Mouse (Mus musculus) splenic B cell, adult 2 months (primary cell): Measurements from ENCODE around the gene Gm38393.

Experiments used
- DNase-seq: peaks from one replicate; pipeline ENCODE4 v3.0.0-alpha.2; 2011; ENCODE audit warnings: low read depth, low spot score
- H3K27me3 ChIP-seq: 2 replicates; pipeline ENCODE4 v1.6.1; 2012; ENCODE audit warnings: mild to moderate bottlenecking, low read length, moderate library complexity, mixed read lengths; ENCODE audit not compliant: control insufficient read depth, poor library complexity, insufficient read depth, severe bottlenecking
- H3K36me3 ChIP-seq: 2 replicates; pipeline ENCODE4 v1.6.1; 2012; ENCODE audit warnings: mild to moderate bottlenecking, low read length, moderate library complexity, mixed read lengths; ENCODE audit not compliant: control insufficient read depth, poor library complexity, insufficient read depth, severe bottlenecking

Gene Gm38393

DNA sequence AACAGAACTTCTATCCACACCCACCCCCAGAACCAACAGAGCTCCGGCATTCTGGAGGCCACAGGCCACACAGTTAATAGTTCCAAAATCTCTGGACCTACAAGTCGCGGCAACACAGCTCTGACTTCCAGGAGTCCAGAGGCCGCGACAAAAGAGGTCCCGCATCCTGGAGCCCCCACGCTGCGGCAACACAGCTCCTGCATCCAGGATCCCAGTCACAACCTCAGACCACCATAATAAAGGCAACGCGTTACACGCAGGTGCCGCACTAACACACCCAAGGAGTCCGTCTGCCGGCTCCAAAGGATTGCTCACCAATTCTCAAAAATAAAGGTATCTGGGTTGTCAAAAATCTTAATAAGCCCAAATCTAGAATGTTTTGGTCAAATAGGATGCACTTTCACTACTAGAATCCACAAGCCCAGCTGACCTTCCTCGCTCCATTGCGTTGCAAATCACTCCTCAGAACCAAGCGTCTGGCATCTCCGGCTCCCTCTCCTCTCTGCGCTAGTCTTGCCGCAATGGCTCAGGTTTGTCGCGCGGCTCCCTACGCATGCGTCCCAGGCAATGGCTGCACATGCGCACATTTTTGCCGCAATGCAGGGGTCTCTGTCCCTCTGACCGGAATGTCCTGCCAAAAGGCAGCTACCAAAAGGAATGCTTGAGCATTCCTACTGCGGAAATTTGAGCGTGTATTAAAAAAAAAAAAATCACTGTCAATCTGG lies at the start of gene Gm38393, which contains the start of gene Snurf:
Gene Gm38393 (minus strand): TSS at position 459 of the 725 bp plus-strand sequence.
Gene Snurf (minus strand): TSS at position 444 of the 725 bp plus-strand sequence.
- no peak for DNase-seq
- no peaks in the 10 kb centered on the region for H3K36me3 ChIP-seq
- H3K27me3 ChIP-seq = no peaks in the 10 kb centered on the region

DNA sequence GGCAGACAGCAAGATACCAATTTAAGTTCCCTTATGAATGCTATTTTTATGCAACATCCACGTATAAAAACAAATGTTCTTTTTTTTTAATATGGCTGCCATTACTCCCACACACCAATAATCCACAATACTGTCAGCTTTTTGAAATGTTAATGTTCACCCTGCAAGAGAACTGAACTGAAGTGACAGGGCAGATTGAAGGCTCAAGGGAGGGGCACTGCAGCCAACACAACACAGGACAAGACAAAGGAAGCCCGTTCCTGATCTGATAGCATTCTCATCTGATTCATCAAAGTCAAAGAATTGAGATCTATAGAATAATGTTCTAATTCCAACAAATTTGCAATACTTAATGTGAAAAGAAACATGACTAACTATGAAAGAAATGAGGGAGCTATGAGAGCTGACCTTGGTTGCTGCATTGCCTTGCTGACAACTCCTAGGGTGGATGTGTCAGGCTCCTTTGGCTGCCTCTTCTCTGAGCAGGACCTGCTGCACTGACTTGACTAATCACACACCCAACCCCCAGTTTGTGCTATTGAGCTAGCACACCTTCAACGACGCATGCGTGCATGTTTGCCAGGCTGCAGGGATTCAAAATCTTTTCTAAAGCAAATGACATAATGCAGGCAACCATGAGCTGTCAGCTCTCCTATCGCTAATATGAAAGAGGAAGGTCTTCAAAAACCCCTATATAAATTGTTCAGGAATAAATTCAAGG lies 42.8 kb upstream of the Gm38393 start:
- no peak for DNase-seq
- Histone ChIP-seq H3K36me3 (no peaks in the 10 kb centered on the region), H3K27me3 (no peaks in the 10 kb centered on the region)

DNA sequence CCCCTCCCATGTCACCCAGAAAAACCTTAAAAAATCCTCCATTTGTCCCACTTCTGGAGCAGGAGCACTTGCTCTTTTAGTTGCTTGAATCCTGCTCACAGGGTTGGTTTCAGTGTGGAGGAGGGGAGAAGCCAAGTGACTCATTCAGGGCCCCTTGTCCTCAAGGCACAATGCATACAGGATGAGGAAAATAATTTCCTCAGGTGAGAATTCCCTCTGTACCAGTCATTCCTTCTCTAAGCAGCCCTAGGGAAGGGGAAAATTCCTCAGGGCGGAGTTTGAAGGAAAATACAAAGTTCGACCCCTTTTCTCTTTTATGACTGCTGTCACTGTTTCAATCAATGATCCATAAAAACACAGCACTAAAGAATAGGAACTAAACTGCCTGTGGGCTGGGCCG lies 8.3 kb upstream of the Gm38393 start:
- no peaks in the 10 kb centered on the region for H3K36me3 ChIP-seq
- DNase-seq = no peak
- H3K27me3 ChIP-seq = no peaks in the 10 kb centered on the region

DNA sequence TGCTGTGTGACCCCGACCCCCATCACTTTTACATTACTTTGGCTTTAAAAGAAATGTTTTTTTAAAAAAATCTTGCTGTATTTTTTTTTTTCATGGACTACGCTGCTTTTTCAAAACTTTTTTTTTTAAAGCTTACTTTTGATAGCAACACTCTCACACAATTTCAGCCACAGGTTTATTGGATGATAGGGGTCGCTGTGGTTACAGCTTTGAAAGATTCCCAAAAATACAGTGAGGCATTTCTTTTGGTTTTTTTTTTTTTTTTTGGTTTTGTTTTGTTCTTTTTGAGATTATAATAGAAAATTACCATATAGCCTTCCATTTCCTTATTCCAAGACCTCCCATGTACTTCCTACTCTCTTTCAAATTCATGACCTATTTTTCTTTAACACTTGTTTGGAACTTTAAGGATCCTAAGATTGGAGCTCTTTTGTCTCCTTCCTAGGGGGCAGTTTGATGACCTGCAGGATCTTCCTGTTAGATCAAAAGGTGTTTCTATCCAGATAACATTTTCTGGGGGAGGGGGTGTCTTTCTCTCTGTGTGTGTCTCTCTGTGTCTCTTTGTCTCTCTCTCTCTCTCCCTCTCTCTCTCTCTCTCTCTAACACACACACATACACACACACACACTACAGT lies 3.0 kb upstream of the Gm38393 start:
- DNase-seq = no peak
- Histone ChIP-seq H3K27me3 (no peaks in the 10 kb centered on the region), H3K36me3 (no peaks in the 10 kb centered on the region)

DNA sequence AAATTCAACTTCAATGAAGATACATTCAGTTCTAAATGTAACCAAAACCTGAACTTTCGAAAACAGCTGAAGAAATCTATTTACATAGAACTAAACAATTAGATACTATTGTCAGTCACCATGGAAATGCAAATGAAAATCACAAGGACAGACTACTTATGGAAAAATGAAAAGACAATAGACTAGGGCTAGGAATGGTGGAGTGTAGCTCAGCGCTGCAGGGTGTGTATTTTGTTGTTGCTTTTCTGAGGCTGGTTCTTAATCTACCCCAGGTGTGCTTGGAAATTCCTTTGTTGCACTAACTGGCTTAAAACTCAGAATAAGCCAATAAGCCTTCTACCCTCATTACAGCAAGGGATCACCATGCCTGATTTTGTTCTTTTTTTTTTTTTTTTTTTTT lies 1.4 kb upstream of the Gm38393 start:
- no peak for DNase-seq
- no peaks in the 10 kb centered on the region for H3K36me3 ChIP-seq
- no peaks in the 10 kb centered on the region for H3K27me3 ChIP-seq

DNA sequence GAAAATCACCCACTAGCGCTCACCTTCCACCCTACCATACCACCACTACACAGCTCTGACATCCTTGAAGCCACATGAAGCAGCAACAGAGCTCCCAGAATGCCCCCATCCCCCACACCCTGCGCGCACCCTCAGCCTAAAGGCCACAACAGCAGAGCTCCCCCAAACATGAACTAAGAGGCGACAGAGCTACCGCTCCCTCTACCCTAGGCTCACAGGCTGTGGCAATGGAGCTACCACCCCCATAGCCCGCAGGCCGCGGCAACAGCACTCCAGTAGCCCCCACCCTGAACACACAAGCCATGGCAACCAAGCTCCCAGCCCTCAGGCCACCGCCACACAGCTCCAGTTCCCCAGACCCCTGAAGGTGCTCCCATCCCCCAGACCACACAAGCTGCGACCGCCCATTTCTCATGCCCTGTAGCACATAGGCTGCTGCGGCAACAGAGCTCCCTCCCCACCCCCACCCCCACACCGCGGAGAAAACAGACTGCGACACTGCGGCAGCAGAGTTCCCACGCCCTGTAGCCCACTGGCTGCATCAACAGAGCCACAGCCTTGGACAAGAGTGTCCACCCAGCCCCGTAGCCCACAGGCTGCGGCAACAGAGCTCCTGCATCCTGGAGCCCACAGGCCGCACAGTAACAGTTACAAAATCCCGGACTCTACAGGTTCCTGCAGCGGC lies 801 bp downstream of the Gm38393 start:
- DNase-seq = no peak
- no peaks in the 10 kb centered on the region for H3K27me3 ChIP-seq
- H3K36me3 ChIP-seq = no peaks in the 10 kb centered on the region

DNA sequence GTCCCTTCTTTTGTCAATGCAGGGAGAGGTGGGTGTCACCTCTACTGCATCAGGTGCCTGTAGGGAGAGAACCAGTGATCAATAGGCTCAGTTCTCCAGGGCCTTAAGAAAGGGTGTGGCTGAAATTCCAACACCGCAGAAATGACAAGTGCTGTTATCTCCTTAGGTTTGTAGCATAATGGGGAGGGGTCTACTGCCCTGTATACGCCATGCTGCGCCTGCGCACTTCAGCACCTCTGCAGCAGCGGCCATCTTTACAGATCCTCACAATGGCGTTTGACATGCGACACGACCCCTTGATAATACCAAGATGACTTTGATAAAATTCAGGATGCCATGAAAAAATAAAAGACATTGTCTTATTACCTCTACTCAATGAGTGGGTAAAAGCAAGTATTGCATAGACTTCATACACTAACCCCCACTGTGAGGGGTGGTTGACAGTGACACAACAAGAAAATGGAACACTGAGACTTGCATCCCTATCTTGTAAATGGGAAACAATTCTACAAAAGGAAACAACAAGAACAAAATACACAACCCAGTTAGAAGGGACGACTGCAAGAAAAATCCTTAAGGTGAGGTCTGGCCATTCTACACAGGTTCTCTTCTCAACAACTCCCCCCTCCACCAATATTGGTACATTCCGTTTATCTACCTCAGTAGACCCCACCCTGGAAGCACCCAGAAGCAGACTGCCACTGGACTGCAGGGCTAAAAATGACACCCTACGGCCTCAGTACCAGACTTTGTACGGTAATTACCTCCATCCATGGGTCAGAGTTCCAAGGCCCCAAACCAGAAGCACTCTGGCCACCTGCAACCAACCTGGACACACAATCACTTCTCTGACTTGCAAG lies 1.6 kb downstream of the Gm38393 start:
- no peak for DNase-seq
- Histone ChIP-seq H3K27me3 (no peaks in the 10 kb centered on the region), H3K36me3 (no peaks in the 10 kb centered on the region)

DNA sequence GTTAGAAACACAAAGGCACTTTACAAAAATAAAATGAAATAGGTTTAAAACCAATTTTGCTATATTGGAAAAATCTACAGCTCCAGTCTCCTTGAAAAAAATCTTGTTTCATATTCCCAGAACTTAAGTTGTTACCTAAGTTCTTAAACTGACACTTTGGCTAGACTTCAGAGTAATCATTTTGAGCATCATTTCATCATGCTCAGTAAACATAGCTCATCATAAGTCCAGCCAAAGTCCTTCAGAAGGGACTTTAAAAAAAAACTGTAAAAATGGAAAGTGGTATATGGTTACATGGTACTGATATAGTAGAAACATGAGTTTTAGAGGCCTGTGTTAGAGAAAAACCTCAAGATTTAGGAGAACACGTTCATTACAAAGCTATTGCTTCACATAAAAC lies 26.2 kb downstream of the Gm38393 start:
- no peaks in the 10 kb centered on the region for H3K27me3 ChIP-seq
- H3K36me3 ChIP-seq = no peaks in the 10 kb centered on the region
- DNase-seq = no peak
